Mouse (Mus musculus): ENCODE measurements at regions not wholly inside any gene's neighbourhood (a gene's known extent, or its start where the extent isn't known, plus 50 kb on each side); places are given as distances from the start of the nearest gene placed in this dataset.

GRCm38 (mm10) chr14:60515094-60515786 lies 118.6 kb upstream of the Spata13 start:
- 89% methylated on average over 12 of the region's 12 CpGs for WGBS
- no peak for ATAC-seq (replicated peaks; ENCODE audit: low FRiP score)
- no peaks in the 10 kb centered on the region for H3K27me3 ChIP-seq (ENCODE audit: control insufficient read depth, insufficient read depth, low read length)

GRCm38 (mm10) chr14:60517891-60518290 lies 115.9 kb upstream of the Spata13 start:
- Histone ChIP-seq H3K36me3 (ENCODE audit: control insufficient read depth, insufficient read depth, low read length) (no peaks in the 10 kb centered on the region), H3K9ac (ENCODE audit: low read length) (no peak overlapping the region), H3K27me3 (ENCODE audit: control insufficient read depth, insufficient read depth, low read length) (no peaks in the 10 kb centered on the region), H3K4me1 (replicated peaks; ENCODE audit: control insufficient read depth, insufficient read depth, low read length) (no peaks in the 10 kb centered on the region), H3K4me2 (ENCODE audit: low read depth, low read length, severe bottlenecking) (no peak overlapping the region), H3K9me3 (ENCODE audit: control insufficient read depth, low read length) (no peaks in the 10 kb centered on the region), H3K4me3 (ENCODE audit: low read depth, low read length) (no peak overlapping the region), H3K27ac (ENCODE audit: low read depth, low read length) (no peak overlapping the region)
- WGBS = 95% methylated on average over 11 of the region's 11 CpGs
- DNase-seq (ENCODE audit: low spot score) = no peak
- ATAC-seq (replicated peaks; ENCODE audit: low FRiP score) = no peak

More at GRCm38 (mm10) chr14:60515094-60515786, 118.6 kb upstream of the Spata13 start:
- no peaks in the 10 kb centered on the region for H3K36me3 ChIP-seq (ENCODE audit: control insufficient read depth, insufficient read depth, low read length)
- H3K27ac ChIP-seq (ENCODE audit: low read depth, low read length) = no peak overlapping the region
- H3K4me3 ChIP-seq (ENCODE audit: low read depth, low read length) = no peak overlapping the region
- no peak overlapping the region for H3K9ac ChIP-seq (ENCODE audit: low read length)
- H3K4me2 ChIP-seq (ENCODE audit: low read depth, low read length, severe bottlenecking) = no peak overlapping the region
- H3K4me1 ChIP-seq (replicated peaks; ENCODE audit: control insufficient read depth, insufficient read depth, low read length) = no peaks in the 10 kb centered on the region
- no peak for DNase-seq (ENCODE audit: low spot score)
- no peaks in the 10 kb centered on the region for H3K9me3 ChIP-seq (ENCODE audit: control insufficient read depth, low read length)

GRCm38 (mm10) chr14:60523010-60523409 lies 110.8 kb upstream of the Spata13 start:
- no peak overlapping the region for H3K27ac ChIP-seq (ENCODE audit: low read depth, low read length)
- H3K4me2 ChIP-seq (ENCODE audit: low read depth, low read length, severe bottlenecking) = no peak overlapping the region
- WGBS = 75% methylated on average over 1 of the region's 1 CpGs
- ATAC-seq (replicated peaks; ENCODE audit: low FRiP score) = no peak
- no peaks in the 10 kb centered on the region for H3K27me3 ChIP-seq (ENCODE audit: control insufficient read depth, insufficient read depth, low read length)
- no peaks in the 10 kb centered on the region for H3K36me3 ChIP-seq (ENCODE audit: control insufficient read depth, insufficient read depth, low read length)
- H3K4me3 ChIP-seq (ENCODE audit: low read depth, low read length) = no peak overlapping the region
- no peak overlapping the region for H3K9ac ChIP-seq (ENCODE audit: low read length)
- H3K4me1 ChIP-seq (replicated peaks; ENCODE audit: control insufficient read depth, insufficient read depth, low read length) = no peaks in the 10 kb centered on the region
- DNase-seq (ENCODE audit: low spot score) = no peak
- no peaks in the 10 kb centered on the region for H3K9me3 ChIP-seq (ENCODE audit: control insufficient read depth, low read length)

GRCm38 (mm10) chr14:60524869-60525268 lies 108.9 kb upstream of the Spata13 start:
- Histone ChIP-seq H3K27ac (ENCODE audit: low read depth, low read length) (no peak overlapping the region), H3K9me3 (ENCODE audit: control insufficient read depth, low read length) (no peaks in the 10 kb centered on the region), H3K4me3 (ENCODE audit: low read depth, low read length) (no peak overlapping the region), H3K36me3 (ENCODE audit: control insufficient read depth, insufficient read depth, low read length) (no peaks in the 10 kb centered on the region), H3K4me2 (ENCODE audit: low read depth, low read length, severe bottlenecking) (no peak overlapping the region), H3K9ac (ENCODE audit: low read length) (no peak overlapping the region), H3K27me3 (ENCODE audit: control insufficient read depth, insufficient read depth, low read length) (no peaks in the 10 kb centered on the region), H3K4me1 (replicated peaks; ENCODE audit: control insufficient read depth, insufficient read depth, low read length) (peaks cover 7% of the 10 kb centered on the region)
- 84% methylated on average over 4 of the region's 4 CpGs for WGBS
- DNase-seq (ENCODE audit: low spot score) (no peak), ATAC-seq (replicated peaks; ENCODE audit: low FRiP score) (no peak)

GRCm38 (mm10) chr14:60525284-60525962 lies 108.4 kb upstream of the Spata13 start:
- H3K4me2 ChIP-seq (ENCODE audit: low read depth, low read length, severe bottlenecking) = no peak overlapping the region
- ATAC-seq (replicated peaks; ENCODE audit: low FRiP score) (0 out of 2 replicates have a peak, but pooled peaks have one; percentile 49), DNase-seq (ENCODE audit: low spot score) (peak; percentile 86)
- 70% methylated on average over 13 of the region's 13 CpGs for WGBS
- no peak overlapping the region for H3K27ac ChIP-seq (ENCODE audit: low read depth, low read length)
- H3K36me3 ChIP-seq (ENCODE audit: control insufficient read depth, insufficient read depth, low read length) = no peaks in the 10 kb centered on the region
- no peaks in the 10 kb centered on the region for H3K9me3 ChIP-seq (ENCODE audit: control insufficient read depth, low read length)
- H3K4me3 ChIP-seq (ENCODE audit: low read depth, low read length) = no peak overlapping the region
- H3K4me1 ChIP-seq (replicated peaks; ENCODE audit: control insufficient read depth, insufficient read depth, low read length) = peaks cover 12% of the 10 kb centered on the region
- no peak overlapping the region for H3K9ac ChIP-seq (ENCODE audit: low read length)
- H3K27me3 ChIP-seq (ENCODE audit: control insufficient read depth, insufficient read depth, low read length) = no peaks in the 10 kb centered on the region

- WGBS = 72% methylated on average over 3 of the region's 3 CpGs
- peaks cover 16% of the 10 kb centered on the region for H3K4me1 ChIP-seq (replicated peaks; ENCODE audit: control insufficient read depth, insufficient read depth, low read length)
- DNase-seq (ENCODE audit: low spot score) (no peak), ATAC-seq (replicated peaks; ENCODE audit: low FRiP score) (no peak)
- no peaks in the 10 kb centered on the region for H3K9me3 ChIP-seq (ENCODE audit: control insufficient read depth, low read length)
- no peak overlapping the region for H3K4me3 ChIP-seq (ENCODE audit: low read depth, low read length)
- no peak overlapping the region for H3K27ac ChIP-seq (ENCODE audit: low read depth, low read length)
- H3K9ac ChIP-seq (ENCODE audit: low read length) = no peak overlapping the region
- no peak overlapping the region for H3K4me2 ChIP-seq (ENCODE audit: low read depth, low read length, severe bottlenecking)
- no peaks in the 10 kb centered on the region for H3K36me3 ChIP-seq (ENCODE audit: control insufficient read depth, insufficient read depth, low read length)
- no peaks in the 10 kb centered on the region for H3K27me3 ChIP-seq (ENCODE audit: control insufficient read depth, insufficient read depth, low read length)
Observed at GRCm38 (mm10) chr14:60525979-60526378, 107.8 kb upstream of the Spata13 start.

GRCm38 (mm10) chr14:60526832-60527231 lies 107.0 kb upstream of the Spata13 start:
- WGBS = 84% methylated on average over 10 of the region's 10 CpGs
- H3K4me2 ChIP-seq (ENCODE audit: low read depth, low read length, severe bottlenecking) = no peak overlapping the region
- no peaks in the 10 kb centered on the region for H3K36me3 ChIP-seq (ENCODE audit: control insufficient read depth, insufficient read depth, low read length)
- H3K9me3 ChIP-seq (ENCODE audit: control insufficient read depth, low read length) = peaks cover under 1% of the 10 kb centered on the region; the same call in 1 of the 2 replicates
- no peak overlapping the region for H3K9ac ChIP-seq (ENCODE audit: low read length)
- DNase-seq (ENCODE audit: low spot score) (no peak), ATAC-seq (replicated peaks; ENCODE audit: low FRiP score) (no peak)
- no peak overlapping the region for H3K4me3 ChIP-seq (ENCODE audit: low read depth, low read length)
- peaks cover 16% of the 10 kb centered on the region for H3K4me1 ChIP-seq (replicated peaks; ENCODE audit: control insufficient read depth, insufficient read depth, low read length)
- H3K27me3 ChIP-seq (ENCODE audit: control insufficient read depth, insufficient read depth, low read length) = no peaks in the 10 kb centered on the region
- no peak overlapping the region for H3K27ac ChIP-seq (ENCODE audit: low read depth, low read length)

- Histone ChIP-seq H3K27me3 (ENCODE audit: control insufficient read depth, insufficient read depth, low read length) (no peaks in the 10 kb centered on the region), H3K4me1 (replicated peaks; ENCODE audit: control insufficient read depth, insufficient read depth, low read length) (peaks cover 20% of the 10 kb centered on the region), H3K9ac (ENCODE audit: low read length) (no peak overlapping the region), H3K4me2 (ENCODE audit: low read depth, low read length, severe bottlenecking) (no peak overlapping the region), H3K36me3 (ENCODE audit: control insufficient read depth, insufficient read depth, low read length) (no peaks in the 10 kb centered on the region), H3K4me3 (ENCODE audit: low read depth, low read length) (no peak overlapping the region), H3K9me3 (ENCODE audit: control insufficient read depth, low read length) (peaks cover 2% of the 10 kb centered on the region; the same call in 1 of the 2 replicates), H3K27ac (ENCODE audit: low read depth, low read length) (no peak overlapping the region)
- ATAC-seq (replicated peaks; ENCODE audit: low FRiP score) (no peak), DNase-seq (ENCODE audit: low spot score) (no peak)
- WGBS = 92% methylated on average over 5 of the region's 5 CpGs
Observed at GRCm38 (mm10) chr14:60527951-60528350, 105.8 kb upstream of the Spata13 start.
